Mouse (Mus musculus): Measurements from ENCODE around the gene Sirt3. TPM values are rescaled to one million over a fixed set of nuclear protein-coding genes. Genes with fewer than 3 reads are reported as not detected.

The Sirt3 gene
- polyA plus RNA-seq, 1 experiment = 17.4 TPM

- TF ChIP-seq FOSL1 (IDR thresholded peaks at IDR 0.05; ENCODE audit: insufficient read depth, low read length, poor library complexity, severe bottlenecking) (no peak), MAX (IDR thresholded peaks at IDR 0.05) (no peak)
Observed at GRCm38 (mm10) chr7:140822731-140823130, 59.4 kb downstream of the Sirt3 start.

GRCm38 (mm10) chr7:140821653-140822329 lies 60.3 kb downstream of the Sirt3 start, which contains the start of gene Zfp941:
TSS of gene Zfp941 (minus strand) at chr7:140822178.
- Histone ChIP-seq H3K4me3 (ENCODE audit: insufficient read depth, poor library complexity, severe bottlenecking) (no peak within 1 kb of the TSS), H3K79me2 (ENCODE audit: control insufficient read depth, insufficient read depth) (no peaks in the 10 kb centered on the region), H3K36me3 (ENCODE audit: control insufficient read depth, insufficient read depth) (no peaks in the 10 kb centered on the region), H3ac (ENCODE audit: control insufficient read depth, insufficient read length, low read depth) (peak within 1 kb of the TSS; percentile 41), H3K27me3 (ENCODE audit: control insufficient read depth, insufficient read depth, insufficient read length) (no peaks in the 10 kb centered on the region), H3K79me3 (ENCODE audit: low read depth) (no peaks in the 10 kb centered on the region)
- TF ChIP-seq CTCF (IDR thresholded peaks at IDR 0.05; ENCODE audit: control insufficient read depth, insufficient read depth, insufficient read length) (no peak), USF1 (IDR thresholded peaks at IDR 0.05; ENCODE audit: low read depth) (no peak), MAX (IDR thresholded peaks at IDR 0.05) (no peak), FOSL1 (IDR thresholded peaks at IDR 0.05; ENCODE audit: insufficient read depth, low read length, poor library complexity, severe bottlenecking) (no peak), MYOD1 (IDR thresholded peaks at IDR 0.05; ENCODE audit: control insufficient read depth, insufficient read length, low read depth) (no peak), MYOG (IDR thresholded peaks at IDR 0.05; ENCODE audit: control insufficient read depth, extremely low read depth, insufficient read length) (no peak), CEBPB (IDR thresholded peaks at IDR 0.05; ENCODE audit: low read depth) (no peak)

More at GRCm38 (mm10) chr7:140822731-140823130, 59.4 kb downstream of the Sirt3 start:
- H3K4me3 ChIP-seq (ENCODE audit: insufficient read depth, poor library complexity, severe bottlenecking) = no peak overlapping the region
- no peaks in the 10 kb centered on the region for H3K36me3 ChIP-seq (ENCODE audit: control insufficient read depth, insufficient read depth)
- H3ac ChIP-seq (ENCODE audit: control insufficient read depth, insufficient read length, low read depth) = no peak overlapping the region
- no peaks in the 10 kb centered on the region for H3K79me2 ChIP-seq (ENCODE audit: control insufficient read depth, insufficient read depth)
- no peaks in the 10 kb centered on the region for H3K79me3 ChIP-seq (ENCODE audit: low read depth)
- no peaks in the 10 kb centered on the region for H3K27me3 ChIP-seq (ENCODE audit: control insufficient read depth, insufficient read depth, insufficient read length)

- Histone ChIP-seq H3K4me3 (ENCODE audit: insufficient read depth, poor library complexity, severe bottlenecking) (no peak overlapping the region), H3K36me3 (ENCODE audit: control insufficient read depth, insufficient read depth) (no peaks in the 10 kb centered on the region), H3K79me2 (ENCODE audit: control insufficient read depth, insufficient read depth) (no peaks in the 10 kb centered on the region), H3ac (ENCODE audit: control insufficient read depth, insufficient read length, low read depth) (no peak overlapping the region), H3K27me3 (ENCODE audit: control insufficient read depth, insufficient read depth, insufficient read length) (no peaks in the 10 kb centered on the region), H3K79me3 (ENCODE audit: low read depth) (no peaks in the 10 kb centered on the region)
- TF ChIP-seq CEBPB (IDR thresholded peaks at IDR 0.05; ENCODE audit: low read depth) (no peak), MAX (IDR thresholded peaks at IDR 0.05) (no peak), MYOD1 (IDR thresholded peaks at IDR 0.05; ENCODE audit: control insufficient read depth, insufficient read length, low read depth) (no peak), FOSL1 (IDR thresholded peaks at IDR 0.05; ENCODE audit: insufficient read depth, low read length, poor library complexity, severe bottlenecking) (no peak), USF1 (IDR thresholded peaks at IDR 0.05; ENCODE audit: low read depth) (no peak), MYOG (IDR thresholded peaks at IDR 0.05; ENCODE audit: control insufficient read depth, extremely low read depth, insufficient read length) (no peak), CTCF (IDR thresholded peaks at IDR 0.05; ENCODE audit: control insufficient read depth, insufficient read depth, insufficient read length) (no peak)
Observed at GRCm38 (mm10) chr7:140821305-140821652, 60.8 kb downstream of the Sirt3 start.

GRCm38 (mm10) chr7:140820173-140820572 lies 61.9 kb downstream of the Sirt3 start:
- H3K4me3 ChIP-seq (ENCODE audit: insufficient read depth, poor library complexity, severe bottlenecking) = no peak overlapping the region
- no peak overlapping the region for H3ac ChIP-seq (ENCODE audit: control insufficient read depth, insufficient read length, low read depth)
- TF ChIP-seq CEBPB (IDR thresholded peaks at IDR 0.05; ENCODE audit: low read depth) (no peak), MYOD1 (IDR thresholded peaks at IDR 0.05; ENCODE audit: control insufficient read depth, insufficient read length, low read depth) (no peak), FOSL1 (IDR thresholded peaks at IDR 0.05; ENCODE audit: insufficient read depth, low read length, poor library complexity, severe bottlenecking) (no peak), USF1 (IDR thresholded peaks at IDR 0.05; ENCODE audit: low read depth) (no peak), CTCF (IDR thresholded peaks at IDR 0.05; ENCODE audit: control insufficient read depth, insufficient read depth, insufficient read length) (no peak)
- H3K79me3 ChIP-seq (ENCODE audit: low read depth) = no peaks in the 10 kb centered on the region
- no peaks in the 10 kb centered on the region for H3K79me2 ChIP-seq (ENCODE audit: control insufficient read depth, insufficient read depth)
- no peaks in the 10 kb centered on the region for H3K27me3 ChIP-seq (ENCODE audit: control insufficient read depth, insufficient read depth, insufficient read length)
- H3K36me3 ChIP-seq (ENCODE audit: control insufficient read depth, insufficient read depth) = no peaks in the 10 kb centered on the region

Other genes starting within 250 kb of the Sirt3 start
- not detected for gene Olfr53, start 235.9 kb downstream of the Sirt3 start, polyA plus RNA-seq (2012; fragmentation: generic; extraction: Trizol)
- gene Olfr539, start 222.4 kb downstream of the Sirt3 start, polyA plus RNA-seq (2012; fragmentation: generic; extraction: Trizol) = not detected
- gene Olfr45, start 200.4 kb downstream of the Sirt3 start, polyA plus RNA-seq (2012; fragmentation: generic; extraction: Trizol) = not detected
- gene Olfr541, start 185.0 kb downstream of the Sirt3 start, polyA plus RNA-seq (2012; fragmentation: generic; extraction: Trizol) = not detected
- gene Cyp2e1, start 118.6 kb downstream of the Sirt3 start, polyA plus RNA-seq (2012; fragmentation: generic; extraction: Trizol) = not detected
- not detected for gene Syce1, start 94.5 kb downstream of the Sirt3 start, polyA plus RNA-seq (2012; fragmentation: generic; extraction: Trizol)
- 0.18 TPM for gene Zfp941, start 60.1 kb downstream of the Sirt3 start, polyA plus RNA-seq (2012; fragmentation: generic; extraction: Trizol)
- not detected for gene Urah, start 47.3 kb downstream of the Sirt3 start, polyA plus RNA-seq (2012; fragmentation: generic; extraction: Trizol)
- not detected for gene Scgb1c1, start 36.8 kb downstream of the Sirt3 start, polyA plus RNA-seq (2012; fragmentation: generic; extraction: Trizol)
- 0.02 TPM for gene Odf3, start 34.5 kb downstream of the Sirt3 start, polyA plus RNA-seq (2012; fragmentation: generic; extraction: Trizol)
- gene Gm45785, start 26.0 kb downstream of the Sirt3 start, polyA plus RNA-seq (2012; fragmentation: generic; extraction: Trizol) = not detected
- gene Ric8a, start 25.4 kb downstream of the Sirt3 start, polyA plus RNA-seq (2012; fragmentation: generic; extraction: Trizol) = 59.3 TPM
- 19.9 TPM for gene Bet1l, start 24.7 kb downstream of the Sirt3 start, polyA plus RNA-seq (2012; fragmentation: generic; extraction: Trizol)
- gene Psmd13, start 341 bp downstream of the Sirt3 start, polyA plus RNA-seq (2012; fragmentation: generic; extraction: Trizol) = 211 TPM
- 0.81 TPM for gene Cox8b, start 18.1 kb upstream of the Sirt3 start, polyA plus RNA-seq (2012; fragmentation: generic; extraction: Trizol)
- 0.01 TPM for gene Nlrp6, start 38.6 kb upstream of the Sirt3 start, polyA plus RNA-seq (2012; fragmentation: generic; extraction: Trizol)
- 12.2 TPM for gene Pgghg, start 59.1 kb upstream of the Sirt3 start, polyA plus RNA-seq (2012; fragmentation: generic; extraction: Trizol)
- gene Ifitm5, start 68.0 kb upstream of the Sirt3 start, polyA plus RNA-seq (2012; fragmentation: generic; extraction: Trizol) = 0.44 TPM
- gene Gm45717, start 73.6 kb upstream of the Sirt3 start, polyA plus RNA-seq (2012; fragmentation: generic; extraction: Trizol) = not detected
- 609 TPM for gene Ifitm2, start 73.7 kb upstream of the Sirt3 start, polyA plus RNA-seq (2012; fragmentation: generic; extraction: Trizol)
- 60.7 TPM for gene Ifitm1, start 84.9 kb upstream of the Sirt3 start, polyA plus RNA-seq (2012; fragmentation: generic; extraction: Trizol)
- 956 TPM for gene Ifitm3, start 128.5 kb upstream of the Sirt3 start, polyA plus RNA-seq (2012; fragmentation: generic; extraction: Trizol)
- 1.3 TPM for gene Ifitm6, start 135.6 kb upstream of the Sirt3 start, polyA plus RNA-seq (2012; fragmentation: generic; extraction: Trizol)
- gene Gm17387, start 146.8 kb upstream of the Sirt3 start, polyA plus RNA-seq (2012; fragmentation: generic; extraction: Trizol) = not detected
- gene B4galnt4, start 178.8 kb upstream of the Sirt3 start, polyA plus RNA-seq (2012; fragmentation: generic; extraction: Trizol) = 4.0 TPM
- gene Pkp3, start 195.9 kb upstream of the Sirt3 start, polyA plus RNA-seq (2012; fragmentation: generic; extraction: Trizol) = 0.88 TPM
- 13.9 TPM for gene Sigirr, start 218.3 kb upstream of the Sirt3 start, polyA plus RNA-seq (2012; fragmentation: generic; extraction: Trizol)
- not detected for gene Ano9, start 235.5 kb upstream of the Sirt3 start, polyA plus RNA-seq (2012; fragmentation: generic; extraction: Trizol)
- gene Ptdss2, start 240.1 kb upstream of the Sirt3 start, polyA plus RNA-seq (2012; fragmentation: generic; extraction: Trizol) = 20.5 TPM

Data from C2C12 (cell line).